8 mouse cellular contexts compared by ENCODE assay signal in genomic region chr2:129715671-129716070, GRCm38 (mm10). TPM values are rescaled to one million over a fixed set of nuclear protein-coding genes. Genes with fewer than 3 reads are reported as not detected.
DNase-seq lines count a peak whose midpoint lies in the region; TF ChIP-seq lines count a peak whose summit lies in the region.

No protein-coding gene starts in this region.

- no peak overlapping the region for H3ac ChIP-seq in myocyte (ENCODE audit: control insufficient read depth, insufficient read length)

- DNase-seq in cerebellum, postnatal 14 days: peak; percentile 32 to 53
- DNase-seq in cerebellum, adult 9-11 months: no peak
- DNase-seq in right cerebral cortex, postnatal 14 days: peak; percentile 38
- DNase-seq in right cerebral cortex, adult 18-20 months: no peak
- peak; percentile 80 for DNase-seq in embryonic facial prominence, embryonic 10.5 days (ENCODE audit: low spot score)
- peak; percentile 64 to 68 for DNase-seq in layer of hippocampus, postnatal 10 days (ENCODE audit: low spot score in 2 of 2)
- DNase-seq in urinary bladder, postnatal 36 days (ENCODE audit: low spot score in 2 of 2): peak; percentile 31 to 47

- no peak overlapping the region for H3K4me2 ChIP-seq in myocyte (ENCODE audit: low read depth)

- no peak for TF ChIP-seq POLR2A in myocyte (IDR thresholded peaks at IDR 0.05; ENCODE audit: insufficient read length, low read depth)

- no peaks in the 10 kb centered on the region for H3K4me1 ChIP-seq in embryonic facial prominence, embryonic 10.5 days

- H3K36me3 ChIP-seq in embryonic facial prominence, embryonic 10.5 days (replicated peaks): no peaks in the 10 kb centered on the region
- H3K36me3 ChIP-seq in myocyte (ENCODE audit: control insufficient read depth, insufficient read depth): no peaks in the 10 kb centered on the region

- no peaks in the 10 kb centered on the region for H3K9me3 ChIP-seq in embryonic facial prominence, embryonic 10.5 days

- no peaks in the 10 kb centered on the region for H3K27me3 ChIP-seq in embryonic facial prominence, embryonic 10.5 days (replicated peaks; ENCODE audit: low read depth, poor library complexity, severe bottlenecking)
- H3K27me3 ChIP-seq in myocyte (ENCODE audit: control insufficient read depth, insufficient read depth, insufficient read length): no peaks in the 10 kb centered on the region

- H3K79me2 ChIP-seq in myocyte (ENCODE audit: control insufficient read depth, insufficient read depth): no peaks in the 10 kb centered on the region

- H3K4me3 ChIP-seq in embryonic facial prominence, embryonic 10.5 days: no peak overlapping the region
- no peak overlapping the region for H3K4me3 ChIP-seq in myocyte

- 20% methylated on average over 10 of the region's 10 CpGs for WGBS in embryonic facial prominence, embryonic 10.5 days

- H3K27ac ChIP-seq in embryonic facial prominence, embryonic 10.5 days (replicated peaks): no peak overlapping the region

TF ChIP-seq in myocyte, 11 proteins besides CTCF, POLR2A, EP300 and RAD21:
- peak; percentile 95 for TF ChIP-seq REST (IDR thresholded peaks at IDR 0.05; ENCODE audit: insufficient read depth, insufficient read length)
- TF ChIP-seq MYOD1 (IDR thresholded peaks at IDR 0.05; ENCODE audit: control insufficient read depth in 1 of 3, insufficient read length in 2 of 3, low read depth in 2 of 3): no peak
- no peak for TF ChIP-seq SRF (IDR thresholded peaks at IDR 0.05; ENCODE audit: control insufficient read depth, insufficient read length, low read depth)
- TF ChIP-seq USF1 (IDR thresholded peaks at IDR 0.05; ENCODE audit: low read depth): no peak
- no peak for TF ChIP-seq TCF3 (IDR thresholded peaks at IDR 0.05; ENCODE audit: insufficient read length, low read depth)
- no peak for TF ChIP-seq MYOG (IDR thresholded peaks at IDR 0.05; ENCODE audit: control insufficient read depth in 1 of 3, insufficient read depth in 1 of 3, insufficient read length in 2 of 3, low read depth in 2 of 3)
TF ChIP-seq in myocyte: peak in this region for 1.

RNA-seq across cellular contexts. Expression of gene Pdyn, which starts 16.0 kb away (rescaled TPM):
- polyA plus RNA-seq in embryonic facial prominence, embryonic 10.5 days (2016; fragmentation: Nextera tagmentation; extraction: Ambion mirVana): 0.11 and 0.18 TPM in 2 replicates
- 10 to 100 TPM; 10.3 to 12.0 TPM for total RNA-seq in layer of hippocampus, postnatal 10 days (2021)
- not detected for polyA plus RNA-seq in myocyte (2012; fragmentation: generic; extraction: Trizol)

Comparison
In these comparisons a context has a peak if more than half of its experiments do, and no peak if none do; other contexts are left out.
1. DNase-seq: peak in cerebellum, postnatal 14 days (2 of 2), right cerebral cortex, postnatal 14 days (single experiment), embryonic facial prominence, embryonic 10.5 days (single experiment), layer of hippocampus, postnatal 10 days (2 of 2) and urinary bladder, postnatal 36 days (2 of 2); none in cerebellum, adult 9-11 months (single experiment) and right cerebral cortex, adult 18-20 months (single experiment).